Mouse (Mus musculus): ENCODE results near the gene Aldh1b1.

Aldh1b1 gene

DNA sequence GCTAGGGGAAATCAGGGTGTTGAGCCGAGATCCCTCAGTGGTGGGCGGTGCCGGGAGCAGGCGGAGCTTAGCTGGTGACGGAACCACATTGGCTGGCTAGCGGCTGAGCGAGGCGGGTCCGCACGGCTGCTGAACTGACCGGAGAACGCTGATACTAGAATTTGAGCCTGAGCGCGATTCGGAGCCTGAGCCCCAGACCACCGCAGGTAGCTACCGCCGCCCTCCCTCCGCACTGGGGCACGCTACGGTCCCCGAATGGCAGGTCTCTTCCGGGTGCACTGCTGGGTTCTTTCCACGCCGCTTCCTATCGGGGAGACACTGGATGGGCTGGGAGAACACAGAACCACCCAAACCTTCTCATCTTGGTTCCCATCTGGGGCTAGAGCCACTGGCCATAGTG lies at the start of gene Aldh1b1:
Gene Aldh1b1 (plus strand): TSS at position 59 of the 400 bp plus-strand sequence.
- peak; percentile 80 to 88 for DNase-seq

DNA sequence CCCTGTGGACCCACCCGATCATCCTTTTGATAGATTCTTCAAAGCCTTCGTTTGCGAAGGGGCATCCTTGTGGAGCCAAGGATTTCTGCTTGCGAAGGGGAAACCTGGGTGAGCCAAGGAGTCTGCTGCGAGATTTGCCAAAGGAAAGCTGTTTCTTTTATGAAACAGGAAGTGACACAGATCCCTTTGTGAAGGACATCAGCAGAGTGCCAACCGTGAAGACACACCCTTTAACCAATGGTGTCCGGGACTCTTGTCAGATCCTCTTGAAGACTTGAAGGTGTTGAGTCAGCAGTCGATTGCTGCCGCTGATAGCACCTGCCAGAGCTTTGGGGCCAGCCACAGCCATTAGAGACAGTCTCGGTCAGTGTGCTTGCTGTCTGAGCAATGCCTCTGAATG lies 49.4 kb upstream of the Aldh1b1 start:
- no peak for DNase-seq

DNA sequence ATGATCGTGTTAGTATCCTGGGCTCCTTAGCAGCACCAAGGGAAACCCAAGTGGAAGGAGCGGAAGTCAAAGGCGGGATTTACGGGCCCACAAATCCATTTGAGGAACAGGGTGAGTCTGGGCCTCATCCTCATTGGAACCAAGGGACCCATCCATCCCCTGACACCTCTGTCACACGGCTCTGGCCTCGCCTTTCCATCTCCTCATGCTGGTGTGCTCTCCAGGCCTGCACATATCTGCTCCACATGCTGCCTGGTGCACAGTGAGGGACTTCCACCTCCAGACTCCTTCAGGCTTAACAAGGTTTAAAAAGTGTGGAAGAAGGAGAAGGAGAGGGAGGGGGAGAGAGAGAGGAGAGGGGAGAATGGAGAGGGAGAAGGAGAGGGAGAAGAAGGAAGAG lies 48.3 kb upstream of the Aldh1b1 start:
- DNase-seq, result no peak

DNA sequence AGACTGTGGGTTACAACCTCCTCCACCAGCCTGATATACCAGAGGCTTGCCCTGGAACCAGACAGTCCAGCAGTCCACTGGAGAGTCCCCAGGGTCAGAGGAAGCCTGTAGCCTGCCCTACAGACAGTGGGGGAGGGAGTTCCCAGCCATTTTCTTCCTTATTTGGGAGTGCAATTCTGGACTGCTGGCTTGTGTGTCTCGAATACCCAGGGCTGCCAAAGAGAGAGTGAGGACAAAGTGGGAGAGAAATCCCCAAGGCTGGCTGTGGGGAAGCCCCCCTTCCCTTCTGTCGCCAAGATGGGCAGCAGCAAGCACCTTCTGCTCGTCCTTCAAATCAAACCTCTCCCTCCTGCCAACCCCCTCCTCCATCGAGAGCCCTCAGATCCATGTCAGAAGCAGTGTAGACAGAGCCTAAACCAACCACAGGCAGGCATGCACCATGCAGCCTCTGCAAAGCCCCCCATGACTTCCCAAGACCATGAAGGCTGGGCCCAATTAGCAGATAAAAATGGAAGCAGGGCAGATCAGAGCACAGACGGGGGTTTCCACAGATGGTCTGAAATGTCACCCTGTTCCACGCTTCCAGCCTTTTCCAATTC lies 45.5 kb upstream of the Aldh1b1 start:
- no peak for DNase-seq

DNA sequence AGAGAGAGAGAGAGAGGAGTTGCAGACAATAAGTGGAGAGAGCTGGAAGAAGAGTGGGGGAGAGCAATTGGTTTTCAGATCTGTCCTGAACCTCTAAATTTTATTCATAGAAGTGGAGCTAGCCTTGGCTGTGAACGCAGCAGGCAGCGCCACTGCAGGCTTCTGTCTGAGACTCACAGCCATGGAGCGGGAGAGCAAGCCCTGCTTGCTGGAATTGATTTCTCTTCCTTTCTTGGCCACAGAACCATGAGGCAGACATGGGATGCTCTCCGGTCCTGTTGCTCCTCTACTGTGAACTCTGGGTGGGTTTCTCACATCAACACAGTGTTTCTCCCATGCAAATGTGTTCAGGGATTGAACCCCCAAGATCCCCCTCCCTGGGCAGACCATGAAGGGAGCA lies 44.7 kb upstream of the Aldh1b1 start:
- DNase-seq, result no peak

DNA sequence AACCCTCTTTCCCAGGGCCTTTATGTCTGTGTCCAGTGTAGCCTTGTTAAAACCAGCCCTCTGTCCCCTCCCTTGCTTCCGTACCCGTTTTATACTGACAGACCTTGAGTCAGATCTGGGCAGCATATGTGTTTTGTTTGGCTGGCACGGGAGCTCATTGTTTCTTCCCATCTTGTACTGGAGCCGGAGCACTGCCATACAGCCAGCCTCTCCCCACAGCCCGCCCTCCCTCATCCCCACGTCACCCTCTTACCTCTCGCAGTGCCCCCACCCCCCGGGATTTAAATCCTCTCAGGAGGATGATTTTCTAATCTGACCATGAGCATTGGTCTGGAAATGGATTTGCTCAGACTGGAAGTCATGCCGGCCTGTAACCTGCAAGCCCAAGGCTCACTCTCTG lies 43.7 kb upstream of the Aldh1b1 start:
- DNase-seq, result no peak

DNA sequence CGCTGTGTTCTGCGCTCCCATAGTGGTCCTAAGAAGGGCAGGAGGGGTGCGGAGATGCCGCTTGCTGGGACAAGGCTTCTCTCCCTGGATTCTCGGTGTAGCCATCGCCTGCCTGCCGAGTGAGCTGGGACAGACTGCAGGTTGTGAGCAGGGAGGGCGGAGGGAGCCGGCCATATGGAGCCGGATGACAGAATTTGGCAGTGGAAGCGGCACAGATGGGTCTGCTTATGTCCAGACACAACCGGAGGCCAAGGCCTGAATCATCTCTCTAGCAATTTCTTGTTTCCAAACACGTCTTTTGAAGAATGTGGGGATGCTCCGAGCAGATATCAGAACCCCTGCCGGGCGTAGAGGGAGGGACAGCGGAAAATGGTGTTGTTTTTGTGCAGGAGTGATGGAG lies 42.9 kb upstream of the Aldh1b1 start:
- no peak for DNase-seq

DNA sequence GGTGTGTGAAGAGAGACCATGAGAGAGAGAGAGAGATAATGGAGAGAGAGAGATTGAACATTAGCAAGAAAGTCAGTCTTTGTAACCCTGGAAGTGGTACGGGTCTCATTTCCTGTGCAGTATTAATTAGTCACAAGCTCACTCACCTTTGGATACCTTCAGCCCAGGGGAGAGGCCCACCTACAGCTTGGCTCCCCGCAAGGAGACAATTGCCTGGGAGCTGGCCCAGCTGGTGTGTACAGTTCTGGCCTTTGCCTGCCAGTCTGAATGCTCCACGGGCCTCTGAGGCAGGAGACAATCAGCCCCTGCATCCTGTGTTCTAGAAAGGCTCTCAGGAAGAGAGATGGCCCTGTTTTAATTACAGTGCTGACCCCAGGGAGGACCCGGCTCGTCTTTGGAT lies 40.9 kb upstream of the Aldh1b1 start:
- DNase-seq, result no peak

DNA sequence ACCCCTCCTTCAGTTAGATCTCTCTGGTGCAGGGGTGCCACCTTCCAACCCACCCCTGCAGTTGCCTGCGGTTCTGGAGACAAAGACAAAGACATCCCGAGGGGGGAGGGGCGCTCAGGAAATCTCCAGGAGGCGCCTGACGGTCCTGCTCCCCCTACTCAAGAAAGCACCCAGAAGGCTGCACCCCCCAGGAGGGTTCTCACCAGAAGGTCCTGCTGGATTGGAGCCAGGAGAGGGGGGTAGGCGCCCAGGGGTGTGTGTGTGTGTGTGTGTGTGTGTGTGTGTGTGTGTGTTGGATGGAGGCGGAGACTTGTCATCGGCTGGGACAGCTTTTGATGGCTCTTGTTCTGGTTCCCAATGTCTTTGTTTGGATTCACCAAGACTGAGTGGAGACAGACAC lies 39.4 kb upstream of the Aldh1b1 start:
- no peak for DNase-seq

DNA sequence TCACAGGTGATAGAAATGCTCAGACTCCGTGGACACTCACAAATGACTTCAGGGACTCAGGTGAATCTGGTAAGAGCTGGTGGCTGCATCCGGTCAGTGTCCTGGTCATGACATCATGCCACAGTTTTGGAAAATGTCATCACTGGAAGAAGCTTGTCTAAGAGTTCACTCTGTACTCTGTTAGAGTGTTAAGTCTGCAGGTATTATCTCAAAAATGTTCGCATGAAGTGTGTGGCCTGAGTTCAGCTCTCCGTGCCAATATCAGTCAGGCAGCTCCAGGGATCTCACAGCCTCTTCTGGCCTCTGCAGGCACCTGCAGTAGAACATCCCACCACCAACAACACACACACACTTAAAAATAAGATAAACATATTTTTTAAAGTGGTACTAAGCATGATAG lies 36.2 kb upstream of the Aldh1b1 start:
- no peak for DNase-seq

DNA sequence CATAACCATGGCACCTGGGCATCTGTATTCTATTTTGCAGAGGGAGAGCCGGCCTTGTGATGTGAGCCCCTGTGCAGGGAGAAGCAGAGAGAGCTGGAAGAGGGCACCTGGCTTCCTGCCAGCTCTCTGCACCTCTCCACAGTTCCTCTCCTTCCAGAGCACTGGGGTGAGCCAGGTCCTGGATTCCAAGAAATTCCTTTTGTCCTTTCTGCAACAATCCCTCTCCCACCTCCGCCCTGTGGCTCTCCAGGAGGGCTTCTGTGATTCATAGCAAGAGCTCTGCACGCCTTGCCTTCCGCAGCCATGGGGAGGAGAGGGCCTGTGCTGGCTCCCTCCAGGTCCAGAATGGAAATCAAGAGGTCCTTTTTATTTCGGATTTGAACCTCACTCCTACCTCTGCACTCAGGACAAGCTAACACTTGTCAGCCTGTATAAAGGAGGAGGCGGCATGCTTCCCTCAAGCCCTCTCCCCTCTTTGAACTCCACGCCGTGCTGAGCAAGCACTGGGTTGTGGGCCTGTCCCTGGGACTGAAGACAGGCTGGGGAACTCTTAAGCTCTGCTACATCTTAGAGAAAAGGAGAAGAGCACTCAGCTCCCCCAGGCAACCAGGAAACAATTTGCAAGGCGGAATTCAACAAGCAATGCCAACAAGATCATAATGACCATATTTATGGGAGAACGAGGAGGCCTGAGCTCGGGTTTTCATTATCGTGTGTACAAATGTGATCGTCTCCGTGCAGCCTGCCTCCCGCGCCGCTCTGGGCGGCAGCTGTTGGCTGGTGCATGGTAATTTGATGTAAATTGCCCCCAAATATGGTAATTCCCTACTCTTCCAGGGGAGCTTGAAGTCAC lies 35.3 kb upstream of the Aldh1b1 start:
- DNase-seq, result peak in 1 of 2 experiments; percentile 12

DNA sequence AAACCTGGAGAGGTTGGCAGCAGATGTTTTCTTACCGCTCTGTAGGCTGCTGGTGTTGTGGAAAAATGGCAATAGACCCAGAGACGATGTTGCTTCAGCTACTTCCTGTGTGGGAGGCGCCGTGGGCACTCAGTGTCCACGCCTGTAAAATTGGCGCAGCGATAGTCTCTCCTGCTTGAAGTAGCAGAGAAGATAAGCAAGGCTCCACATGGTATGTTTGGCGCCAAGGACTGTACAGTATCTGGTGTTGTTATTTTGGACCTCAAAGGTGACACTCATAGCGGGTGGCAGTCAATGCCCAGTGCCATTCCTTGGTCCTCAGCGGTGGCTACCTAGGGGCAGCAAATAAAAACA lies 34.7 kb upstream of the Aldh1b1 start:
- no peak for DNase-seq

DNA sequence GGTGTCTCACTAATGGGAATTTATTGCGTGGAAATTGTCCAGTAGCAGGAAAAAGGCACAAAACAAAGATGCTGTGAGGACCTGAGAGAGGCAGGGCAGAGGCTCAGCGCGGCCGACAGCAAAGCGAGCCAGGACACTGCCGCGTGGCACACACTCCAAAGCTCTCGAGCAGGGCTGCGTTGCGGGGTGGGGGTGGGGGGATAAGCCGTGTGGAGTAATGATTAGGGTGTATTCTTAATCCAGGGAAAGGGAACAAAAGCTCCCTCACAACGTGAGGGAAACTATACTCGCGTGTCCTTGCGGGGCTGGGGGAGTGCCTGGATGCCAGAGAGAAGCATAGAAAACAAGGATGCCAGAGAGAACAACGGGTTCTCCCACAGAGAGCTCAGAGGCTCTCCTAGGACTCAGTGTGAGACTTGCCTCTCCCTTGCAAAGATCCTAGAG lies 33.7 kb upstream of the Aldh1b1 start:
- DNase-seq, result no peak

DNA sequence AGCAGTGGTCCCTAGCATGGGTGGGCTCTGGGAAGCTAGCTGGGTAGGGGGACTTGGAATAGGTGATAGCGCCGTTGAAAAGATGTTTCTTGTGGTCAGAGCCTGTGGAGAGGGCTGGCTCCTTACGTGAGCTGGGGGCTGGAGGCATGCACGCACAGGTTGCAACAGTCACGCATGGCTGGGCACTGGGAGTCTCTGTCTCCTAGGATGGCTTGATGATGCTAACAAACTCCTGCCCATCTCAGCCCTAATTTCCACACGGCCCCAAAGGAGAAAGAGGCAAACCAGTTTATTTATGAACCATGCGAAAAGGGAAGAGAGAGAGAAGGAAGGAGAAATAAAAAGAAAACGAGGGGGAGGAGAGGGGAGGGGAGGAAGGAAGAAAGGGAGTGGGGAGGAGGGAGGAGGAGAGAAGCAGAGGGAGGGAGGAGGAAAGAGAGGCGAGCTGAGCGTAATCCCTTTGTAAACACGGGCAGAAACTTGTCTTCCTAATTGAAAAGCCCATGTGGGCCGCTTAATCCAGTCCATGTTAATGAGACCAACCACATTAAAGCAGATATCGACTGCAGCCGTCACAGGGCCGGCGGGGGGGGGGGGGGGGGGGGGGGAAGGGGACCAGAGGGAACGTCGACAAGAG lies 33.1 kb upstream of the Aldh1b1 start:
- no peak for DNase-seq

DNA sequence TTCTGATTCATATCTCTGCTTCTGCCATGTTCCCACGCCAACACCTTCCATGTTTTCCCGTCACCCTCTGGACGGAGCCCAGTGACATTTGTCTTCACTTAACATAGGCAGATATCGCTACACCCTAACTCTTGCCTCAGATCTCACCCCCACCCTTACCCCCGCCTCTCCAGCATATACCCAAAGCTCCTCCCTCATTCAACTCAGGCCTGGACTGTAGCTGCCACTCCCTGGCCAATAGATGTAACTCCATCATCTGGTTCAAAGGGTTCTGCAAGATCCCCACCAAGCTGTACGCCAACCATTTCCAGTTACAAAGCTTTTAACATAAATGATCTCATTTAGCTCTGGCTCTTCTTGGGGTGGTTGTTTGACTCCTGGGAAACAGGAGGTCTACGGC lies 32.0 kb upstream of the Aldh1b1 start:
- no peak for DNase-seq

DNA sequence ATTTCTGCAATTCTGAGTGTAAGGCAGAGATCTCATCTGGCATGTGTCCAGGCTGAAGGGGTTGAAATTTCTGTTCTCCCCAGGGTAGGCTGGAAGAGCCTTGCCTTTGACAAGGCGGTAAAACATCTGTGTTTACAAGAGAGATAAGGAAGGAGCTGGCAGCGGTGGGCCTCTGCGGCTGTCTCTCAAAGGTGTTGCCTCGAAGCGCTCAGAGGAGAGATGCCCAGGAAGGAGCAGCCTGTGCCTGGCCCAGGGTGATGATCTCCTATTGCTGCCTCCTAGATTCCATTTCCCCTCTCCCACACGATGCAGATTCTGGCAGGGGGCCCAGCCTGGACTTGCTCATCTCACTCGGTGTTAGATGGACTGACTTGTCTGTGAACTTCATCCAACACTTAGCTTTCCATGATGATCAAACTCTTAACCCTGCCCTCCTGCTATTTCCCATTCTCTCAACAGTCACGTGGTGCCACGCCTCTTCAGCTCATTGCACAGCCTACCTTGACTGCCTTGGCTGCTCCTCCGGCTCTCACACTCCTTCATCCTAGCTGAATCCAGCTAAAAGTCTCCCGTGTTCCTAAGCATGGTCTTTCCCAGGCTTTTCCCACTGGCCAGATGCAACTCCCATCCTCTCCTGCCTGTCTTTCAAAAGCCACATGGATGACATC lies 30.8 kb upstream of the Aldh1b1 start:
- no peak for DNase-seq

DNA sequence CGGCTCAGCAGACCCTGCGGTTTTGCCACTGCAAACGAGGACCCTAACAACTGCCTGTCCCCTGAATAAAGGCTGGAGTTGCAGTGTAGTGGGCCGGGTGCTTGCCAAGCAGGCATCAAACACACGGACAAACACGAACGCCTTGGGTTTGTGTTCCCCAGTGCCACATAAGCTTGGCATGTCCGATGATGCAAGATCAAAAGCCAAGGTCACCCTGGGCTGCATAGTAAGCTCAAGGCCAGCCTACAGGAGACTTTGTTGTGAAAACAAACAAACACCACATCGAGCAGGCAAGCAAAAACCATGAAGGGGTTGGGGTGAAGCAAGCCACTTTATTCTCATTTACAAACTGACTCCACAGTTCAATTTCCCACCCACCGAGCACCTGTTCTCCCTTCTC lies 29.7 kb upstream of the Aldh1b1 start:
- no peak for DNase-seq

DNA sequence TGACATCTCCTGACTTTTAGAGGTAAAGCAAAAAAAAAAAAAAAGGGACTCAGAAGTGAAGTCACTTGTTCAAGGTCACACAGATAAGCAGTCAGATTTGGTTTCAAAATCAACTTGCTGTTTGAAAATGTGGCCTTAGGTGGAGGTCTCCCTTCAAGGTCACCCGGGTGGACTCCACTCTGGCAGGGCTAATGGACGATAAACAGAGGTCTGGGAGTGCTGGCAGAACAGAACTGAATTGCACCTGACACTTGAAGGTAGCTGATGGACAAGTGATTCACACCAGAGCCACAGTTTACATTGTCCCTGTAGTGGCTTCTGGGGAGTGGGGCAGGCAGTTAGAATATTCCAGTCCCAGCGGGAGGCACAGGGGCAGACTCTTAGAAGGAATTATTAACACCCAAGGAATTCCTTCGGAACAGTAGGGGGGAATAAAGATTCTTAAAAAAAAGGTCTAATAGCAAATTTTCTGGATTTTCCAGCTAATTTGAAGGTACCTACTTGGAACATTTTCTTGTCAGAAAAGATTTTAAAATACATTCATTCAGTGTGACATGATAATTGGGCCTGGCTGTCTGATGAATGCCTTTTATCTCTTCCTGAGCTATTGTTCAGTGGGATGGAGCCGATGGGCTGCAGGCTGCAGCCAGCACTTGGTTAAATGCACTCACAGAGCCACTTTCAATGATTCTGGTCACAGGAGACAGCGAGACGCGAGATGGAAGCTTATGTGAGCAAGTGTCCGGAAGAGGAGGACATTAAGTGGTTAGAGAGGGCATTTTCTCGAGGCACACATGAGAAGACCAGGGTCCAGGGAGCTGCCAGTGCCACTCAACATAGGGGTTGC lies 28.8 kb upstream of the Aldh1b1 start:
- no peak for DNase-seq

DNA sequence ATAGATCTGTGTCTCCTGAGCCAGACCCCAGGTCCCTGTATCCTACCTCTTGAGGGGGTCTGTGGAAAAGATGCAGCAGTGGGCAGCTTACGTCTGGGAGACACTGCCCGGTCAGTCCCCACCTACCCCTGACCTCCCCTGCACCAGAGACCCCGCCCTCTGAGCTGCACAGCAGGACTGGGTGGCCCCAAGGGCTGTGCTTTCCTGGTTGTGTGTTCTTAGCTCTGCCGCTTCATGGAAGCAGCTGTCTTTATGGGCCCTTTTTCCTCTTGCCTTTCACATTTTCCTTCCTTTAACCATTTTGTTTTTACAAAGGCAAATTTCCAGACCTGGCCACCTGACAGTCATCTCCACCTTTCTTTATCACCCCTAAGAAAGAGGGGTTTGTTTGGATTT lies 28.2 kb upstream of the Aldh1b1 start:
- no peak for DNase-seq

DNA sequence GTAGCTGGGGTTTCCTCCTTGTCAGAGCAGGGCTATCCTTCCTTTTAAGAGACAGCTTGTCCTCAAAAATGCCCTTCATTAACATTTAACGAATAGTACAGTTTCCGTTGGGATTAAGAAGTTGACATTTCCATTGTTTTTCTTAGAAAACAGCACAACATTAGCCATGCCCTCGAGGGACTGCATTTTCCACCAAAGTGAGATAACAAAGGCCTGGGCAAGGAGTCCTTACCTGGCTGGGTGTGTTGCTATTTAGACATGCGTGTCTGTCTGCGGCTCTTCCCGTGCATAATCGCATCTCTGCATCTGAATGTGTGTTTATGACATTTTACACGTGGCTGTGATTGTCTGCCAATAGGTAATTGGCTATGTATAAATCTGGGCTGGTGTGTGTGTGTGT lies 27.6 kb upstream of the Aldh1b1 start:
- no peak for DNase-seq

DNA sequence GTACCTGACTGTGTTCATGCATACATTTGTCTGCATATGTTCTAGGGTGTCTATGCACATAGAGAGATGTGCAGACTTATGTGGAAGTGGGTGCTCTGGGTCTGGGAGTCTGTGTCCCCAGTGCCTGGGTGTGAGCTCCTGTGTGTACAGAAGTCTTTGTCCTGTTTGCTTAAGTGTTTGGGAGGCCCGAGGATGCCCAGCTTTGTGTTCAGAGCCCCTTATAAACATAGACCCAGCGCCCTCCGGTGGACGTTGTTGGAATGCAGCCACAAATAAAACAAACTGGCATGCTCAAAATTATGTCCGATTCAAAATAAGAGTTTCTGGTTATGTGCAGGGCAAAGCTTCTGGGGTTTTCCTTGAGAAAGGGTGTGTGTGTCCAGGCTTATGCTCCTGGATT lies 27.2 kb upstream of the Aldh1b1 start:
- peak; percentile 58 to 66 for DNase-seq

DNA sequence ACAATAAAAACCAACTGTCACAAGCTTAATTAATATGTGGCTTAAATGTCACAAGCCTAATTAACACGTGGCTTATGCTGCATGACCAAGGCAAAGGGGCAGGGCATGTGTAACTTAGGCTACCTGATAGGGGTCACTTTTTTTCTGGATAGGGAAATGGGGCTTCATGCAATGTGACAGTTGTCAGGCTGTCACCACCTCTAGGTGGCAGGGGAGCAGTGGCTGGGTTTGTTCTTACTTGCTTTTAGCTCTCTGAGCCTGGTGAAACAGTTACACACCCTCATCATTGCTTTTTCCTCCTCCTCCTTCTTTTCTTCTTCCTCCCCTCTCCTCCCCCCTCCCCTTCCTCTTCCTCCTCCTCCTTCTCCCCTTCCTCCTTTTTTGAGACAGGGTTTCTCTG lies 15.2 kb upstream of the Aldh1b1 start:
- DNase-seq, result no peak

DNA sequence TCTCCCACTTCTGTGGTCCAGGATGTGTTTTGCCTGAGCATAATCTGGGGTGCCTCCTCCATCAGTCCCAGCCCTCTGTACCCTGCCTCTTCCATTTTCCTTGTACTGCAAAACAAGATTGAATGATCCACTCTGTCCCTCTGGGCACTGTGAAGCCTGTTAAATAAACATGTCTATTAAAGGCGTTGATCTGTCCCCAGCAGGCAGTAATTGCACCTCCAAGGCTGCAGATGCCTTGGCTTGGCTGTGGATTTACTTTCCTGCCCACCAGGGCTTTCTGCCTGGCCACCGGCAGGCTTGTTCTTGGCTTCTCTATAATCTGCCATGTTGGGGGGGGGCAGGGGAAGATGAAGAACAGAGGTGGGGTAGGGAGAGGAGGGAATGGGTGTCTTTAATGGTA lies 12.9 kb upstream of the Aldh1b1 start:
- no peak for DNase-seq

All from kidney, postnatal 25 days (tissue).